Mouse (Mus musculus) forebrain, embryonic 11.5 days (tissue): ENCODE results near the gene Fibp. TPM values are rescaled to one million over a fixed set of nuclear protein-coding genes. Genes with fewer than 3 reads are reported as not detected.

Experiments used
- ATAC-seq: fragments of 200-750 bp; cut with Nextera tagmentation; replicated peaks from 2 replicates; pipeline ENCODE4 v1.8.0; 2017; ENCODE audit warnings: moderate TSS enrichment; ENCODE audit not compliant: low FRiP score
- DNase-seq: peaks from one replicate; pipeline ENCODE4 v3.0.0-alpha.2; 2017; ENCODE audit warnings: low spot score
- H3K27ac ChIP-seq: fragments of 300-500 bp; sonication (generic); 2 replicates; pipeline ENCODE4 v1.5.1; 2014; ENCODE audit warnings: low read depth, low read length
- H3K27me3 ChIP-seq: fragments of 300-500 bp; sonication (generic); 2 replicates; pipeline ENCODE4 v1.6.1; 2014; ENCODE audit warnings: mild to moderate bottlenecking, low read length, mixed read lengths; ENCODE audit not compliant: control insufficient read depth, insufficient read depth
- H3K36me3 ChIP-seq: fragments of 300-500 bp; sonication (generic); 2 replicates; pipeline ENCODE4 v1.6.1; 2014; ENCODE audit warnings: mild to moderate bottlenecking, low read length, moderate library complexity, mixed read lengths; ENCODE audit not compliant: control insufficient read depth, insufficient read depth
- H3K4me1 ChIP-seq: fragments of 300-500 bp; sonication (generic); replicated peaks from 2 replicates; pipeline ENCODE4 v1.6.1; 2014; ENCODE audit warnings: low read length, mixed read lengths; ENCODE audit not compliant: control insufficient read depth, insufficient read depth
- H3K4me2 ChIP-seq: fragments of 300-500 bp; sonication (generic); 2 replicates; pipeline ENCODE4 v1.6.1; 2014; ENCODE audit warnings: low read depth, mild to moderate bottlenecking, low read length, moderate library complexity, mixed read lengths; ENCODE audit not compliant: severe bottlenecking
- H3K4me3 ChIP-seq: fragments of 300-500 bp; sonication (generic); 2 replicates; pipeline ENCODE4 v1.5.1; 2014; ENCODE audit warnings: low read depth, low read length
- H3K9ac ChIP-seq: fragments of 300-500 bp; sonication (generic); 2 replicates; pipeline ENCODE4 v1.6.1; 2014; ENCODE audit warnings: low read length
- H3K9me3 ChIP-seq: fragments of 300-500 bp; sonication (generic); 2 replicates; pipeline ENCODE4 v1.6.1; 2016; ENCODE audit warnings: low read length, mixed read lengths; ENCODE audit not compliant: control insufficient read depth
- WGBS: fragments of 180-500 bp; shearing (Covaris S2); extraction: QIAGEN DNeasy Blood & Tissue Kit; methylation state at CpG from one replicate; pipeline ENCODE4 v1.1.7; 2014; 5-methylcytosine and 5-hydroxymethylcytosine counted together
- polyA plus RNA-seq: library from polyadenylated mRNA; unstranded; fragments of >200 nt; fragmentation: Nextera tagmentation; extraction: Ambion mirVana; gene quantifications from 2 replicates; pipeline ENCODE4 v1.2.1, GENCODE M21; 2014

Fibp gene
- polyA plus RNA-seq, 1 experiment from 2014 or later: 105 TPM

GRCm38 (mm10) chr19:5426640-5427290 lies 33.6 kb upstream of the Fibp start:
- Histone ChIP-seq H3K4me1 (peaks cover 17% of the 10 kb centered on the region; the same call in 1 of the 2 replicates), H3K9me3 (no peaks in the 10 kb centered on the region), H3K4me2 (peak overlapping the region; percentile 85; the same call in 1 of the 2 replicates), H3K27ac (no peak overlapping the region), H3K4me3 (peak overlapping the region; percentile 83; the same call in 1 of the 2 replicates), H3K9ac (no peak overlapping the region), H3K36me3 (peaks cover 5% of the 10 kb centered on the region; the same call in 1 of the 2 replicates), H3K27me3 (no peaks in the 10 kb centered on the region)
- DNase-seq (no peak), ATAC-seq (no peak)
- WGBS: 92% methylated on average over 13 of the region's 13 CpGs

- Histone ChIP-seq H3K36me3 (peaks cover 5% of the 10 kb centered on the region; the same call in 1 of the 2 replicates), H3K4me1 (peaks cover 16% of the 10 kb centered on the region; the same call in 1 of the 2 replicates), H3K9ac (no peak overlapping the region), H3K27ac (no peak overlapping the region), H3K9me3 (no peaks in the 10 kb centered on the region), H3K4me2 (no peak overlapping the region), H3K4me3 (no peak overlapping the region), H3K27me3 (no peaks in the 10 kb centered on the region)
- WGBS: 82% methylated on average over 2 of the region's 2 CpGs
- DNase-seq (no peak), ATAC-seq (no peak)
These were observed 32.3 kb upstream of the Fibp start for GRCm38 (mm10) chr19:5428083-5428482.

GRCm38 (mm10) chr19:5429219-5429618 lies 31.2 kb upstream of the Fibp start:
- ATAC-seq: no peak
- no peak overlapping the region for H3K9ac ChIP-seq
- no peaks in the 10 kb centered on the region for H3K9me3 ChIP-seq
- H3K27ac ChIP-seq: no peak overlapping the region
- WGBS: 88% methylated on average over 4 of the region's 4 CpGs
- no peak for DNase-seq
- H3K27me3 ChIP-seq: no peaks in the 10 kb centered on the region; the same call in 1 of the 2 replicates
- peaks cover 12% of the 10 kb centered on the region; the same call in 1 of the 2 replicates for H3K4me1 ChIP-seq
- no peak overlapping the region for H3K4me3 ChIP-seq
- H3K36me3 ChIP-seq: peaks cover 5% of the 10 kb centered on the region; the same call in 1 of the 2 replicates
- H3K4me2 ChIP-seq: no peak overlapping the region

- ATAC-seq (no peak), DNase-seq (no peak)
- peaks cover 5% of the 10 kb centered on the region; the same call in 1 of the 2 replicates for H3K36me3 ChIP-seq
- H3K9ac ChIP-seq: no peak overlapping the region
- no peaks in the 10 kb centered on the region; the same call in 1 of the 2 replicates for H3K27me3 ChIP-seq
- H3K4me1 ChIP-seq: peaks cover 12% of the 10 kb centered on the region; the same call in 1 of the 2 replicates
- WGBS: 78% methylated on average over 8 of the region's 8 CpGs
- H3K4me3 ChIP-seq: no peak overlapping the region
- no peaks in the 10 kb centered on the region for H3K9me3 ChIP-seq
- no peak overlapping the region for H3K4me2 ChIP-seq
- H3K27ac ChIP-seq: no peak overlapping the region
These were observed 30.6 kb upstream of the Fibp start for GRCm38 (mm10) chr19:5429806-5430205.

GRCm38 (mm10) chr19:5430408-5430807 lies 30.0 kb upstream of the Fibp start:
- Histone ChIP-seq H3K36me3 (peaks cover 5% of the 10 kb centered on the region; the same call in 1 of the 2 replicates), H3K9me3 (no peaks in the 10 kb centered on the region), H3K27me3 (no peaks in the 10 kb centered on the region; the same call in 1 of the 2 replicates), H3K4me1 (peaks cover 12% of the 10 kb centered on the region; the same call in 1 of the 2 replicates), H3K4me2 (no peak overlapping the region), H3K4me3 (no peak overlapping the region), H3K9ac (no peak overlapping the region), H3K27ac (no peak overlapping the region)
- ATAC-seq: no peak
- 78% methylated on average over 1 of the region's 1 CpGs for WGBS
- DNase-seq: no peak

- DNase-seq (no peak), ATAC-seq (no peak)
- Histone ChIP-seq H3K27ac (no peak overlapping the region), H3K4me1 (peaks cover 4% of the 10 kb centered on the region; the same call in 1 of the 2 replicates), H3K4me3 (no peak overlapping the region), H3K9me3 (no peaks in the 10 kb centered on the region), H3K36me3 (no peaks in the 10 kb centered on the region), H3K27me3 (no peaks in the 10 kb centered on the region; the same call in 1 of the 2 replicates), H3K4me2 (no peak overlapping the region), H3K9ac (no peak overlapping the region)
- 75% methylated on average over 4 of the region's 4 CpGs for WGBS
These were observed 28.4 kb upstream of the Fibp start for GRCm38 (mm10) chr19:5431911-5432464.

- Histone ChIP-seq H3K4me3 (0 out of 2 replicates have a peak overlapping the region, but pooled peaks have one; percentile 12), H3K27ac (no peak overlapping the region), H3K9ac (peak overlapping the region; percentile 37; the same call in 1 of the 2 replicates), H3K9me3 (no peaks in the 10 kb centered on the region), H3K4me2 (peak overlapping the region; percentile 43), H3K4me1 (peaks cover 4% of the 10 kb centered on the region; the same call in 1 of the 2 replicates), H3K36me3 (no peaks in the 10 kb centered on the region), H3K27me3 (no peaks in the 10 kb centered on the region; the same call in 1 of the 2 replicates)
- WGBS: 21% methylated on average over 16 of the region's 16 CpGs
- no peak for DNase-seq
- no peak for ATAC-seq
These were observed 27.2 kb upstream of the Fibp start for GRCm38 (mm10) chr19:5432992-5433852.

GRCm38 (mm10) chr19:5433951-5434350 lies 26.5 kb upstream of the Fibp start:
- ATAC-seq (no peak), DNase-seq (no peak)
- WGBS: 74% methylated on average over 7 of the region's 7 CpGs
- no peak overlapping the region; the same call in 1 of the 2 replicates for H3K9ac ChIP-seq
- H3K36me3 ChIP-seq: no peaks in the 10 kb centered on the region
- no peaks in the 10 kb centered on the region; the same call in 1 of the 2 replicates for H3K27me3 ChIP-seq
- no peak overlapping the region for H3K27ac ChIP-seq
- peaks cover 4% of the 10 kb centered on the region; the same call in 1 of the 2 replicates for H3K4me1 ChIP-seq
- no peak overlapping the region for H3K4me2 ChIP-seq
- H3K9me3 ChIP-seq: no peaks in the 10 kb centered on the region
- H3K4me3 ChIP-seq: no peak overlapping the region
